Mouse (Mus musculus): Measurements from ENCODE around the gene Rala.

Rala gene

GRCm38 (mm10) chr13:17879061-17879460, 65.0 kb downstream of the Rala start:
- DNase-seq (ENCODE audit: low spot score), result no peak

GRCm38 (mm10) chr13:17866741-17867140, 77.3 kb downstream of the Rala start:
- no peak for DNase-seq (ENCODE audit: low spot score)

- no peak for DNase-seq (ENCODE audit: low spot score)
Observed at GRCm38 (mm10) chr13:17860536-17860935, 83.5 kb downstream of the Rala start.

- no peak for DNase-seq (ENCODE audit: low spot score)
Observed at GRCm38 (mm10) chr13:17859365-17860033, 84.5 kb downstream of the Rala start.

GRCm38 (mm10) chr13:17857046-17857445, 87.0 kb downstream of the Rala start:
- DNase-seq (ENCODE audit: low spot score), result no peak

- peak; percentile 14 for DNase-seq (ENCODE audit: low spot score)
Observed at GRCm38 (mm10) chr13:17855492-17856138, 88.4 kb downstream of the Rala start.

GRCm38 (mm10) chr13:17854755-17855154, 89.3 kb downstream of the Rala start:
- DNase-seq (ENCODE audit: low spot score), result no peak

GRCm38 (mm10) chr13:17843336-17843735, 100.7 kb downstream of the Rala start:
- no peak for DNase-seq (ENCODE audit: low spot score)

GRCm38 (mm10) chr13:17842756-17843155, 101.3 kb downstream of the Rala start:
- DNase-seq (ENCODE audit: low spot score), result peak; percentile 63

- no peak for DNase-seq (ENCODE audit: low spot score)
Observed at GRCm38 (mm10) chr13:17839137-17839536, 104.9 kb downstream of the Rala start.

GRCm38 (mm10) chr13:17838484-17838851, 105.6 kb downstream of the Rala start:
- peak; percentile 57 for DNase-seq (ENCODE audit: low spot score)

- DNase-seq (ENCODE audit: low spot score), result peak; percentile 37
Observed at GRCm38 (mm10) chr13:17837610-17838483, 106.2 kb downstream of the Rala start.

- DNase-seq (ENCODE audit: low spot score), result no peak
Observed at GRCm38 (mm10) chr13:17836808-17837207, 107.2 kb downstream of the Rala start.

GRCm38 (mm10) chr13:17832940-17833339, 111.1 kb downstream of the Rala start:
- no peak for DNase-seq (ENCODE audit: low spot score)
